Mouse (Mus musculus) heart, adult 2 months (tissue): ENCODE results near the gene Upp1. TPM values are rescaled to one million over a fixed set of nuclear protein-coding genes. Genes with fewer than 3 reads are reported as not detected.

ENCODE experiments used
- DNase-seq, 2 experiments: peaks; one replicate each; pipeline ENCODE4 v3.0.0; 2021
- H3K27ac ChIP-seq: fragments of 200-600 bp; 2 replicates; pipeline ENCODE4 v1.8.1; 2022
- H3K27me3 ChIP-seq: fragments of 200-500 bp; 2 replicates; pipeline ENCODE4 v1.6.1; 2012; ENCODE audit warnings: mild to moderate bottlenecking, low read length, inconsistent platforms, mixed read lengths; ENCODE audit not compliant: control insufficient read depth, insufficient read depth
- H3K36me3 ChIP-seq: fragments of 200-500 bp; 2 replicates; pipeline ENCODE4 v1.6.1; 2012; ENCODE audit warnings: low read length, inconsistent platforms; ENCODE audit not compliant: control insufficient read depth, insufficient read depth
- H3K4me1 ChIP-seq: fragments of 200-500 bp; 2 replicates; pipeline ENCODE4 v1.6.1; 2011; ENCODE audit warnings: low read length; ENCODE audit not compliant: control insufficient read depth, insufficient read depth
- H3K4me3 ChIP-seq: fragments of 200-600 bp; 2 replicates; pipeline ENCODE4 v1.8.1; 2022
- H3K79me2 ChIP-seq: fragments of 200-500 bp; replicated peaks from 2 replicates; pipeline ENCODE4 v1.6.1; 2012; ENCODE audit warnings: mild to moderate bottlenecking, inconsistent platforms, low read length, moderate library complexity, mixed read lengths; ENCODE audit not compliant: control insufficient read depth, insufficient read depth
- H3K9ac ChIP-seq: fragments of 200-500 bp; 2 replicates; pipeline ENCODE4 v1.6.1; 2012; ENCODE audit warnings: low read depth, mild to moderate bottlenecking, control low read depth, inconsistent platforms, low read length, mixed read lengths
- CTCF ChIP-seq: fragments of 200-600 bp; IDR thresholded peaks from 2 replicates; pipeline ENCODE4 v1.8.1; 2022; ENCODE audit warnings: antibody characterized with exemption, mild to moderate bottlenecking, moderate library complexity
- EP300 ChIP-seq: fragments of 200-500 bp; IDR thresholded peaks from 2 replicates; pipeline ENCODE4 v1.6.1; 2011; ENCODE audit warnings: low read depth, low read length, control low read depth; ENCODE audit not compliant: insufficient read depth
- POLR2A ChIP-seq: fragments of 200-500 bp; IDR thresholded peaks from 2 replicates; pipeline ENCODE4 v1.6.1; 2011; ENCODE audit warnings: mild to moderate bottlenecking, low read depth, low read length, control low read depth; ENCODE audit not compliant: insufficient read depth
- WGBS: fragments of 180-500 bp; shearing (Covaris S2); methylation state at CpG from one replicate; pipeline ENCODE4 v1.1.7; 2018; 5-methylcytosine and 5-hydroxymethylcytosine counted together
- intact Hi-C: fragments of 180-260 bp; cut with DNase I; formaldehyde crosslinking; loops from one replicate; pipeline ENCODE4 v1.15.1; 2025
- polyA plus RNA-seq: library from polyadenylated mRNA; depleted of rRNA; stranded (reverse); fragments of >200 nt; gene quantifications from 2 replicates; pipeline ENCODE4 v1.2.3, GENCODE M21; 2012
- total RNA-seq, 2 experiments: library from RNA; stranded (reverse); gene quantifications; 2 replicates each; pipeline ENCODE4 v1.2.3; 2021

The Upp1 gene
- total and polyA plus RNA-seq, 3 experiments, result 4.6 to 9.9 (median 5.2) TPM

GRCm38 (mm10) chr11:9117358-9118049 is 399 bp upstream of the Upp1 start:
- H3K9ac ChIP-seq, result peak overlapping the region; percentile 61
- WGBS, result 1% methylated on average over 13 of the region's 13 CpGs
- intact Hi-C loops, result loop anchor here (1.0 kb wide), 1 partner anchor 106 kb away; the partner anchor contains the start of gene Hus1

GRCm38 (mm10) chr11:9118421-9119121 is 668 bp downstream of the Upp1 start:
- Histone ChIP-seq H3K27ac (peak overlapping the region; percentile 64), H3K4me1 (peaks cover 4% of the 10 kb centered on the region; the same call in 1 of the 2 replicates), H3K4me3 (peak overlapping the region; percentile 60), H3K27me3 (no peaks in the 10 kb centered on the region), H3K9ac (peak overlapping the region; percentile 61), H3K79me2 (no peaks in the 10 kb centered on the region), H3K36me3 (no peaks in the 10 kb centered on the region)
- under 1% methylated on average over 40 of the region's 40 CpGs for WGBS
- DNase-seq, result peak; percentile 67 to 69
- no peak for TF ChIP-seq POLR2A
- TF ChIP-seq EP300, result no peak
- no peak for TF ChIP-seq CTCF
- intact Hi-C loops, result no loop called here

More at GRCm38 (mm10) chr11:9117358-9118049, 399 bp upstream of the Upp1 start:
- Histone ChIP-seq H3K79me2 (no peaks in the 10 kb centered on the region), H3K36me3 (no peaks in the 10 kb centered on the region), H3K27me3 (no peaks in the 10 kb centered on the region), H3K4me1 (peaks cover 4% of the 10 kb centered on the region; the same call in 1 of the 2 replicates), H3K27ac (peak overlapping the region; percentile 64), H3K4me3 (peak overlapping the region; percentile 60)
- peak; percentile 64 to 79 for DNase-seq
- no peak for TF ChIP-seq POLR2A
- no peak for TF ChIP-seq CTCF
- TF ChIP-seq EP300, result no peak

GRCm38 (mm10) chr11:9119231-9120020 is 1.5 kb downstream of the Upp1 start:
- Histone ChIP-seq H3K4me1 (peaks cover 4% of the 10 kb centered on the region; the same call in 1 of the 2 replicates), H3K9ac (no peak overlapping the region), H3K4me3 (peak overlapping the region; percentile 60), H3K79me2 (no peaks in the 10 kb centered on the region), H3K27me3 (no peaks in the 10 kb centered on the region), H3K36me3 (no peaks in the 10 kb centered on the region), H3K27ac (no peak overlapping the region)
- TF ChIP-seq CTCF, result no peak
- WGBS, result 35% methylated on average over 22 of the region's 22 CpGs
- intact Hi-C loops, result no loop called here
- DNase-seq, result no peak

- no peaks in the 10 kb centered on the region for H3K36me3 ChIP-seq
- H3K4me1 ChIP-seq, result no peaks in the 10 kb centered on the region
- intact Hi-C loops, result no loop called here
- H3K79me2 ChIP-seq, result no peaks in the 10 kb centered on the region
- no peak overlapping the region for H3K9ac ChIP-seq
- no peak for DNase-seq
- H3K27ac ChIP-seq, result no peak overlapping the region
- no peaks in the 10 kb centered on the region for H3K27me3 ChIP-seq
- no peak overlapping the region for H3K4me3 ChIP-seq
- 79% methylated on average over 4 of the region's 4 CpGs for WGBS
- TF ChIP-seq POLR2A (no peak), EP300 (no peak), CTCF (no peak)
Measured at GRCm38 (mm10) chr11:9122315-9122714, 4.4 kb downstream of the Upp1 start.

- TF ChIP-seq EP300 (no peak), CTCF (peak; percentile 75), POLR2A (no peak)
- H3K27me3 ChIP-seq, result no peaks in the 10 kb centered on the region
- H3K36me3 ChIP-seq, result no peaks in the 10 kb centered on the region
- H3K79me2 ChIP-seq, result no peaks in the 10 kb centered on the region
- intact Hi-C loops, result loop anchor here (2.0 kb wide), 1 partner anchor 144 kb away; no protein-coding TSS in a partner anchor
- DNase-seq, result peak in 1 of 2 experiments; percentile 40
- H3K4me1 ChIP-seq, result no peaks in the 10 kb centered on the region
- WGBS, result 50% methylated on average over 5 of the region's 5 CpGs
- H3K27ac ChIP-seq, result no peak overlapping the region
- H3K9ac ChIP-seq, result no peak overlapping the region
- H3K4me3 ChIP-seq, result no peak overlapping the region
Measured at GRCm38 (mm10) chr11:9126373-9127107, 8.6 kb downstream of the Upp1 start.
